Mouse (Mus musculus) granulocyte monocyte progenitor cell, adult 5-6 weeks (primary cell): ENCODE data around the gene Ces1e. TPM values are rescaled to one million over a fixed set of nuclear protein-coding genes. Genes with fewer than 3 reads are reported as not detected.

Experiments
- ATAC-seq: replicated peaks from 2 replicates; pipeline ENCODE4 v1.8.0; 2016; ENCODE audit warnings: mild to moderate bottlenecking, moderate TSS enrichment, inconsistent platforms; ENCODE audit not compliant: poor library complexity, severe bottlenecking
- total RNA-seq, 2 experiments: library from RNA; stranded (forward) in 1 of 2; stranded (reverse) in 1 of 2; fragments of 200-712, 200-1000 nt in 1 of 2; fragments of >200 nt in 1 of 2; fragmentation: Nextera tagmentation in 1 of 2; gene quantifications; 2 replicates each; pipeline ENCODE4 v1.2.3; 2014 to 2017

Ces1e gene
- total RNA-seq, 2 experiments from 2014 or later = not detected

DNA sequence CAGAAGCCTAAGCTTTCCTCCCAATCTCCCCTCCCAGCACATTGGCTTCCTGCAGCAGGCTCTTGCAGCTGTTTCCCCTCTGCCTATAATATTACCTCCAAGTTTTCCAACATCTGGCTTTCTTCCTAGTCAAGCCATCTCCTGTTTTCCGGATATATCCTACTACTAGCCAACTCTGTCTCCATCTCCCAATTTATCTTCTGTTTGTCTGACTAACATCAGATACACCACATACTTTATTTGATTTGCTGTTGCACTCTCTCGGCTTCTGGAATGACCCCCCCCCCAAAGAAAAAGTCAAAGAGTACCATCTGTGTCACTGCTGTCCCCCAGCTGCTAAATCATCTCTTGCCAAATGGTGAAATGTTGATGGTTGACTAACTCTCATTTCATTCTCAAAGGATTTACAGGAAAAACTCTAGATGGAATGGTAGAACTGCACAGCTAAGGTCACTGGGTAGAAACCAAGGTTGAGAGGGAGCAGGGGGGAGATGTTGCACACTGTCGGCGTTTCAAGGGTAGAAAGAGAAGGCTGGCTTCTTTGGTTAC, 48.8 kb downstream of the Ces1e start:
- ATAC-seq = no peak

DNA sequence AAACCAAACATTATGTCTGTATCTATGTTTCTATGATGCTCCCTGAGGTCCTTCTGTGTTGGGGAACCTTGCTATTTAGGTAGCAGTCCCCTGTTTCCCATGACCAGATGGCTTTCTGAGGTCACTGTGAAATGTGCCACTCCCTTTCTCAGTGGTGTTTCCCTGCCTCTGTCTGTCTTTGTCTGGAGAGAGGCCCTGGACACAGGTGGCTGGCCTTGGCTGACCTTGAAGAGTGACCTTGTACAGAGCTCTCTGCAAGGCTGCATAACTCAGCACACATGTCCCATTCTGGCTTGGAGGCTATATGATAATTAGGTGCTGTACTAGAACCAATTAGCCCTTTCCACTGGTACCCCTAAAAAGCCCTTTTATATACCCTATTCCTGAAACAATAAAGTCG, 52.8 kb downstream of the Ces1e start:
- ATAC-seq = no peak

GRCm38 (mm10) chr8:93174554-93174953, 54.9 kb downstream of the Ces1e start:
- no peak for ATAC-seq

DNA sequence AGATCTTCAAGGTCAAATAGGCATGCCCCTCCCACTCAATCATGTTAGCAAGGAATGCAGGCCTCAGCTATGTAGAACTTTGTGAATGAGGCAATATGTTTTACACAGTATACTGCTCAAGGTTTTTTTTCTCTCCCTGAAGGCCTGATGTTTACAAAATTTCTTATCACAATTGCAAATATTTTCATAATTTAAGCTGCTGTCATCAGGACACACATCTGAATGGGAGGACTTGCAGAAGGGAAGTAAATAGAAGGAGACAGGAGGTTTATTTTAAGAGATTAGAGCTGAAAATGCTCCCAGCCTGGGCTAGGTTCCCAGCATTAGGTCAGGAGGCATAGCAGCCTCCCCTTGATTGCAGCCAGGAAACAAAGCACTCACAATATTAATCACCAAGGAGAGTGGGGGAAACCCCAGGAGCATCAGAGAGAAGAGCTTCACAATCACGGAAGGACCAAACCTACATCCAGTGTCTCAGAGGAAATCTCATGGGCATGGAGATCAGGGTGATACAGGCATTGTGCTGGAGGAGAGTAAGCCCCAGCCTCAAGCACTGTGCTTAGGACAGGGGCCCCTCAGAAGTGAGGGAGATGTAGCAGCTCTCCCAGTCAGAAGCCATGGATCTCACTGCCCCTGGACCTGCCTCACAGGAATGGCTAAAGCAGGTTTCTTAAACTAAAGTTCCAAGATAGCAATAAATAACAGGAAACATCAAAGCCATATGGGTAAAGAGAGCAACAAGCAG, 57.4 kb downstream of the Ces1e start:
- no peak for ATAC-seq

GRCm38 (mm10) chr8:93163363-93163762, 66.1 kb downstream of the Ces1e start:
- ATAC-seq = no peak

GRCm38 (mm10) chr8:93151401-93151800, 78.0 kb downstream of the Ces1e start:
- no peak for ATAC-seq

Other genes with a start within 250 kb of the Ces1e start
- gene Ces1a, start 181.4 kb downstream of the Ces1e start, total RNA-seq (2014; fragmentation: Nextera tagmentation) = not detected in 2 replicates
- gene Ces1a, start 181.4 kb downstream of the Ces1e start, total RNA-seq (2017) = not detected in 2 replicates
- gene Ces1b, start 149.6 kb downstream of the Ces1e start, total RNA-seq (2014; fragmentation: Nextera tagmentation) = not detected in 2 replicates
- not detected in 2 replicates for gene Ces1b, start 149.6 kb downstream of the Ces1e start, total RNA-seq (2017)
- gene Ces1c, start 98.3 kb downstream of the Ces1e start, total RNA-seq (2014; fragmentation: Nextera tagmentation) = not detected in 2 replicates
- gene Ces1c, start 98.3 kb downstream of the Ces1e start, total RNA-seq (2017) = not detected in 2 replicates
- not detected in 2 replicates for gene Ces1d, start 31.8 kb downstream of the Ces1e start, total RNA-seq (2014; fragmentation: Nextera tagmentation)
- gene Ces1d, start 31.8 kb downstream of the Ces1e start, total RNA-seq (2017) = 4.0 TPM in 1 of 2 replicates, not detected in the other
- not detected in 2 replicates for gene Ces1f, start 50.1 kb upstream of the Ces1e start, total RNA-seq (2014; fragmentation: Nextera tagmentation)
- not detected in 2 replicates for gene Ces1f, start 50.1 kb upstream of the Ces1e start, total RNA-seq (2017)
- not detected in 2 replicates for gene Ces1g, start 107.7 kb upstream of the Ces1e start, total RNA-seq (2014; fragmentation: Nextera tagmentation)
- not detected in 2 replicates for gene Ces1g, start 107.7 kb upstream of the Ces1e start, total RNA-seq (2017)
- gene Ces1h, start 150.1 kb upstream of the Ces1e start, total RNA-seq (2014; fragmentation: Nextera tagmentation) = not detected in 2 replicates
- gene Ces1h, start 150.1 kb upstream of the Ces1e start, total RNA-seq (2017) = not detected in 2 replicates